In the genomic region with DNA sequence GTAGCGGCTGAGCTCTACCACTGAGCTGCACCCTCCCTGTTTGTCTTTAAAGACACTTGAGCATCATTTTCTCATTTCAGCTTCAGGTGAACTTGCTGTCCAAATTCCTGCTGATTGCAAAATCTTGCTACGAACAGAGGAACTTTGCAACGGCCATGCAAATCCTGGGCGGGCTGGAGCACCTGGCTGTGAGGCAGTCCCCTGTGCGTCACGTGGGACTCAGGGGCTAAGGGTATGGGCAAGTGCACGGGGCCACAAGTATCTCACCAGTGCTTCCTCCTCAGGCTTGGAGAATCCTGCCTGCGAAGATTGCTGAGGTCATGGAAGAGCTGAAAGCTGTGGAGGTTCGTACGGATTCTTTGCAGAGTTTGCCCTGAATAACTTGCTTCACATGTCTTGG, we compare ENCODE assay signal across 32 mouse cellular contexts. TPM values are rescaled to one million over a fixed set of nuclear protein-coding genes. Genes with fewer than 3 reads are reported as not detected.
A peak's percentile ranks its signal among the peaks of the same experiment; 100 is the strongest.
DNase-seq lines count a peak whose midpoint lies in the region; ATAC-seq and TF ChIP-seq lines count a peak whose summit lies in the region.
"Had no signal": no experiment of that assay in that cellular context is flagged by ENCODE, and none has a peak within 500 bp of the region (broad histone marks: within the 10 kb centered on the region; RNA-seq: fewer than 3 reads in every experiment).

No protein-coding gene starts in this region.

- no peak for TF ChIP-seq EP300 in CH12.LX (IDR thresholded peaks at IDR 0.05; ENCODE audit: low read length)
- TF ChIP-seq EP300 in ES-Bruce4 (IDR thresholded peaks at IDR 0.05; ENCODE audit: insufficient read depth, low read depth, low read length): no peak

- H3K36me3 ChIP-seq in CH12.LX (replicated peaks in 1 of 2; ENCODE audit: control insufficient read depth in 1 of 2, insufficient read depth in 1 of 2, low read length in 1 of 2): peaks cover 3 to 35% of the 10 kb centered on the region in 2 experiments
- no peaks in the 10 kb centered on the region for H3K36me3 ChIP-seq in ES-Bruce4 (ENCODE audit: control insufficient read depth, insufficient read depth, low read length, poor library complexity, severe bottlenecking)
- H3K36me3 ChIP-seq in forebrain, postnatal 0 days (ENCODE audit: insufficient read depth): no peaks in the 10 kb centered on the region
- H3K36me3 ChIP-seq: embryonic facial prominence, embryonic 13.5 days; embryonic facial prominence, embryonic 15.5 days; forebrain, embryonic 10.5 days; forebrain, embryonic 12.5 days; G1E had no signal

- dilution Hi-C loops in CH12.LX (cut with MboI; ENCODE audit: extremely low pct_ligation_motif_present, extremely low pct_unique_long_range_greater_than_20kb, low sequenced_read_pairs): no loop called here

- H3K27me3 ChIP-seq in CH12.LX (replicated peaks) (no peaks in the 10 kb centered on the region), ES-Bruce4 (ENCODE audit: control insufficient read depth, insufficient read depth, low read length, poor library complexity, severe bottlenecking) (no peaks in the 10 kb centered on the region)
- H3K27me3 ChIP-seq in forebrain, postnatal 0 days (ENCODE audit: insufficient read depth, low read length): peaks cover 4% of the 10 kb centered on the region
- H3K27me3 ChIP-seq: Patski had no signal

- H3K79me2 ChIP-seq in CH12.LX (replicated peaks; ENCODE audit: control insufficient read depth, extremely low read depth, insufficient read depth, poor library complexity, severe bottlenecking): no peaks in the 10 kb centered on the region

- H3K4me3 ChIP-seq in CH12.LX (replicated peaks in 1 of 3; ENCODE audit: low read depth in 2 of 3, low read length in 2 of 3, poor library complexity in 1 of 3): peak overlapping the region in 1 of 3 experiments; percentile 37
- H3K4me3 ChIP-seq in ES-Bruce4 (ENCODE audit: low read depth, low read length): no peak overlapping the region
- H3K4me3 ChIP-seq in forebrain, postnatal 0 days (ENCODE audit: low read depth, low read length): no peak overlapping the region
- H3K4me3 ChIP-seq: embryonic facial prominence, embryonic 13.5 days; embryonic facial prominence, embryonic 15.5 days; erythroblast, embryonic 14.5 days; forebrain, embryonic 10.5 days; forebrain, embryonic 12.5 days had no signal

- H3K9me3 ChIP-seq in CH12.LX (replicated peaks; ENCODE audit: low read length) (no peaks in the 10 kb centered on the region), ES-Bruce4 (replicated peaks; ENCODE audit: control insufficient read depth, insufficient read depth, low read length, poor library complexity, severe bottlenecking) (no peaks in the 10 kb centered on the region)
- H3K9me3 ChIP-seq in forebrain, postnatal 0 days (ENCODE audit: low read length): no peaks in the 10 kb centered on the region
- H3K9me3 ChIP-seq: embryonic facial prominence, embryonic 13.5 days; embryonic facial prominence, embryonic 15.5 days; forebrain, embryonic 10.5 days; forebrain, embryonic 12.5 days had no signal

- in situ Hi-C loops in CH12.LX (cut with MboI; ENCODE audit: low pct_ligation_motif_present, low pct_unique_long_range_greater_than_20kb, low sequenced_read_pairs): no loop called here

- no peak for TF ChIP-seq RAD21 in CH12.LX (IDR thresholded peaks at IDR 0.05; ENCODE audit: low read depth, low read length)

- TF ChIP-seq POLR2A in CH12.LX (IDR thresholded peaks at IDR 0.05; ENCODE audit: low read depth, low read length): no peak
- TF ChIP-seq POLR2A in ES-Bruce4 (IDR thresholded peaks at IDR 0.05; ENCODE audit: insufficient read depth, low read length): no peak

- DNase-seq in CH12.LX (ENCODE audit: extremely low read depth) (peak; percentile 66), ZHBTc4 (ENCODE audit: low read depth, low spot score) (peak; percentile 26), liver (no peak)
- DNase-seq in frontal cortex, postnatal 14 days (ENCODE audit: low spot score in 2 of 2): no peak
- DNase-seq in forebrain, postnatal 0 days: no peak
- no peak for DNase-seq in gastrocnemius, postnatal 4 days (ENCODE audit: low spot score in 2 of 2)
- DNase-seq: adrenal gland, adult 2 months; adrenal gland, postnatal 10 days; adrenal gland, postnatal 25 days; B cell, adult 2 months; cerebellum, adult 11 months; cerebellum, adult 18-20 months; cerebellum, adult 8-10 months; cerebellum, adult 9-11 months; cerebellum, postnatal 14 days; cerebellum, postnatal 36 days; embryo, embryonic 11 days had no signal

- 89% methylated on average over 10 of the region's 10 CpGs for WGBS in forebrain, postnatal 0 days

- H3K9ac ChIP-seq in CH12.LX (ENCODE audit: insufficient read depth, low read depth) (peak overlapping the region; percentile 20), ES-Bruce4 (ENCODE audit: low read depth, poor library complexity, severe bottlenecking) (no peak overlapping the region)
- no peak overlapping the region for H3K9ac ChIP-seq in forebrain, postnatal 0 days
- H3K9ac ChIP-seq: embryonic facial prominence, embryonic 13.5 days; embryonic facial prominence, embryonic 15.5 days; forebrain, embryonic 12.5 days had no signal

- ATAC-seq in forebrain, postnatal 0 days: no peak
- ATAC-seq: CD4-positive, CD25-positive, alpha-beta regulatory T cell, adult 4 months; forebrain, embryonic 14.5 days; forebrain, embryonic 16.5 days; Patski had no signal

- TF ChIP-seq CTCF in CH12.LX (conservative IDR thresholded peaks at IDR 0.05 in 1 of 2, IDR thresholded peaks at IDR 0.05 in 1 of 2; ENCODE audit: low read depth in 2 of 2, low read length in 2 of 2) (no peak), ES-Bruce4 (IDR thresholded peaks at IDR 0.05; ENCODE audit: low read depth, low read length) (no peak)
- no peak for TF ChIP-seq CTCF in forebrain, postnatal 0 days (IDR thresholded peaks at IDR 0.05; ENCODE audit: low read depth)

- H3K4me2 ChIP-seq in CH12.LX (ENCODE audit: insufficient read depth, low read depth, poor library complexity, severe bottlenecking): peak overlapping the region; percentile 63; the same call in 1 of the 2 replicates
- H3K4me2 ChIP-seq in forebrain, postnatal 0 days (ENCODE audit: low read depth): no peak overlapping the region
- H3K4me2 ChIP-seq: embryonic facial prominence, embryonic 13.5 days; embryonic facial prominence, embryonic 15.5 days; forebrain, embryonic 12.5 days had no signal

- peak overlapping the region; percentile 21; the same call in 1 of the 2 replicates for H3K27ac ChIP-seq in CH12.LX (ENCODE audit: insufficient read depth, low read depth)
- H3K27ac ChIP-seq in ES-Bruce4 (ENCODE audit: insufficient read depth, low read length): peak overlapping the region; percentile 67
- no peak overlapping the region for H3K27ac ChIP-seq in forebrain, postnatal 0 days (ENCODE audit: low read depth, low read length)
- H3K27ac ChIP-seq: embryonic facial prominence, embryonic 13.5 days; embryonic facial prominence, embryonic 15.5 days; forebrain, embryonic 10.5 days; forebrain, embryonic 12.5 days had no signal

- peaks cover 11 to 88% of the 10 kb centered on the region in 2 experiments for H3K4me1 ChIP-seq in CH12.LX (ENCODE audit: control insufficient read depth in 1 of 2, insufficient read depth in 2 of 2)
- peaks cover 5% of the 10 kb centered on the region for H3K4me1 ChIP-seq in ES-Bruce4 (ENCODE audit: control insufficient read depth, insufficient read depth, low read length)
- H3K4me1 ChIP-seq in forebrain, postnatal 0 days (ENCODE audit: insufficient read depth): no peaks in the 10 kb centered on the region
- H3K4me1 ChIP-seq: embryonic facial prominence, embryonic 13.5 days; embryonic facial prominence, embryonic 15.5 days; forebrain, embryonic 10.5 days; forebrain, embryonic 12.5 days had no signal

TF ChIP-seq in CH12.LX, 34 proteins besides CTCF, POLR2A, EP300 and RAD21 (continues in another document):
- peak; percentile 78 for TF ChIP-seq USF2 (conservative IDR thresholded peaks at IDR 0.05; ENCODE audit: low read depth, low read length)
- no peak for TF ChIP-seq PAX5 (IDR thresholded peaks at IDR 0.05; ENCODE audit: low read length)
- no peak for TF ChIP-seq UBTF (IDR thresholded peaks at IDR 0.05; ENCODE audit: low read depth, low read length)
- TF ChIP-seq ZMIZ1 (IDR thresholded peaks at IDR 0.05; ENCODE audit: low read depth, low read length): no peak
- TF ChIP-seq TCF12 (IDR thresholded peaks at IDR 0.05; ENCODE audit: low read depth, low read length): peak; percentile 74; the same call in 1 of the 2 replicates

RNA-seq across cellular contexts. Expression of a gene that starts 6.9 kb away (rescaled TPM):
- not detected in 2 replicates for total RNA-seq in CH12.LX (2012; rRNA removed)
- total RNA-seq in CH12.LX (2014; rRNA removed): not detected in 2 replicates
- not detected in 2 replicates for polyA plus RNA-seq in CH12.LX (2012; ENCODE audit: insufficient read length, low read depth)
- 244 and 276 TPM in 2 replicates for polyA plus RNA-seq in ES-Bruce4 (2011; ENCODE audit: insufficient read depth, insufficient read length, low read depth, missing spikeins)
- total RNA-seq in forebrain, postnatal 0 days (2014; rRNA removed): not detected in 2 replicates
- not detected in 2 replicates for polyA plus RNA-seq in forebrain, postnatal 0 days (2015; fragmentation: Nextera tagmentation; extraction: Ambion mirVana)
- total RNA-seq in gastrocnemius, postnatal 4 days (2021): not detected
- total RNA-seq: adrenal gland, adult 2 months; adrenal gland, postnatal 25 days; adrenal gland, postnatal 4 days; common myeloid progenitor, adult 5-6 weeks; G1E had no signal
- polyA plus RNA-seq: brain, embryonic 14.5 days; embryonic facial prominence, embryonic 11.5 days; erythroblast, embryonic 14.5 days; forebrain, embryonic 10.5 days; forebrain, embryonic 12.5 days; forebrain, embryonic 14.5 days; forebrain, embryonic 16.5 days; G1E; Patski had no signal

RNA-seq across cellular contexts. Expression of a gene that starts 41.9 kb away (rescaled TPM):
- total RNA-seq in CH12.LX (2012; rRNA removed) (0.13 and 0.38 TPM in 2 replicates), CH12.LX (2014; rRNA removed) (not detected in 2 replicates)
- polyA plus RNA-seq in CH12.LX (2012; ENCODE audit: insufficient read length, low read depth) (0.21 and 0.33 TPM in 2 replicates), ES-Bruce4 (2011; ENCODE audit: insufficient read depth, insufficient read length, low read depth, missing spikeins) (3.6 and 3.9 TPM in 2 replicates)
- 1.6 and 2.7 TPM in 2 replicates for total RNA-seq in forebrain, postnatal 0 days (2014; rRNA removed)
- polyA plus RNA-seq in forebrain, postnatal 0 days (2015; fragmentation: Nextera tagmentation; extraction: Ambion mirVana): 1.3 and 2.0 TPM in 2 replicates
- total RNA-seq in gastrocnemius, postnatal 4 days (2021): not detected
- total RNA-seq: adrenal gland, adult 2 months; common myeloid progenitor, adult 5-6 weeks had no signal
- polyA plus RNA-seq: erythroblast, embryonic 14.5 days; G1E had no signal

RNA-seq across cellular contexts. Expression of a gene that starts 42.2 kb away (rescaled TPM):
- total RNA-seq in CH12.LX (2012; rRNA removed) (2.7 and 4.0 TPM in 2 replicates), CH12.LX (2014; rRNA removed) (2.0 and 2.3 TPM in 2 replicates)
- polyA plus RNA-seq in CH12.LX (2012; ENCODE audit: insufficient read length, low read depth) (4.6 and 5.0 TPM in 2 replicates), ES-Bruce4 (2011; ENCODE audit: insufficient read depth, insufficient read length, low read depth, missing spikeins) (5.4 and 5.6 TPM in 2 replicates)
- 28.9 and 48.4 TPM in 2 replicates for total RNA-seq in forebrain, postnatal 0 days (2014; rRNA removed)
- 7.1 and 10.0 TPM in 2 replicates for polyA plus RNA-seq in forebrain, postnatal 0 days (2015; fragmentation: Nextera tagmentation; extraction: Ambion mirVana)
- 1 to 10 TPM in 1 of 2 experiments, under 1 TPM in 1; 0.91 to 1.0 TPM for total RNA-seq in gastrocnemius, postnatal 4 days (2021)
- total RNA-seq: common myeloid progenitor, adult 5-6 weeks had no signal
- polyA plus RNA-seq: erythroblast, embryonic 14.5 days; G1E had no signal

RNA-seq across cellular contexts. Expression of a gene that starts 55.7 kb away (rescaled TPM):
- 61.4 and 63.7 TPM in 2 replicates for total RNA-seq in CH12.LX (2012; rRNA removed)
- 46.5 and 51.0 TPM in 2 replicates for total RNA-seq in CH12.LX (2014; rRNA removed)
- polyA plus RNA-seq in CH12.LX (2012; ENCODE audit: insufficient read length, low read depth): 43.7 and 46.3 TPM in 2 replicates
- 9.2 and 10.6 TPM in 2 replicates for polyA plus RNA-seq in ES-Bruce4 (2011; ENCODE audit: insufficient read depth, insufficient read length, low read depth, missing spikeins)
- 2.6 and 3.4 TPM in 2 replicates for total RNA-seq in forebrain, postnatal 0 days (2014; rRNA removed)
- 0.47 TPM in 2 replicates for polyA plus RNA-seq in forebrain, postnatal 0 days (2015; fragmentation: Nextera tagmentation; extraction: Ambion mirVana)
- 1 to 10 TPM in 1 of 2 experiments, under 1 TPM in 1; 0.78 to 1.1 TPM for total RNA-seq in gastrocnemius, postnatal 4 days (2021)

Comparison
In these comparisons a context has a peak if more than half of its experiments do, and no peak if none do; other contexts are left out.
1. DNase-seq: peak in CH12.LX (single experiment) and ZHBTc4 (single experiment); none in frontal cortex, postnatal 14 days (0 of 2), forebrain, postnatal 0 days (single experiment), liver (single experiment) and gastrocnemius, postnatal 4 days (0 of 2).